Mouse (Mus musculus) R1 (cell line): ENCODE measurements around the gene Qrfp.
A peak's percentile ranks its signal among the peaks of the same experiment; 100 is the strongest.

Source experiments
- DNase-seq: peaks from one replicate; pipeline ENCODE4 v3.0.0-alpha.2; 2018; ENCODE audit warnings: low read depth, low spot score

The Qrfp gene

DNA sequence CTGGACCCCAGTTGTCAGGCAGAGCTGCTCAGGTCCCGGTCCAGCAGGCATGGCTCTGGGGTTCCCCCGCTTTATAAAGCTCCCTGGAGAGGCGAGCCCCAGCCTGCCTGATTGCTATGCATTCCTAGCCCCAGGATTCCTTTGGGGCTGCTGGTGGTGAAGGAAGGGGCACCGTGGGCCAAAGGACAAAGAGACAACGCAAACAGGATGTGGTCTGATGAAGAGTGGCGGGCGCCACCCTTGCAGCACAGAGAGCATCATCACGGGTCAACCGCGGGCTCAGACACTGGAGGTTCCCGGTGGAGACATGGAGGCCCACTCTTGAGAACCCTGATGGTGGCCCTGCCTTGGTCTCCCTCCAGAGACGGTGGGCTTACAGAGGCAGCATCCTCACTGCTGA lies at the start of gene Qrfp:
Gene Qrfp, minus strand, starts transcription at position 137 of the 400 bp plus-strand sequence.
- DNase-seq, result no peak

DNA sequence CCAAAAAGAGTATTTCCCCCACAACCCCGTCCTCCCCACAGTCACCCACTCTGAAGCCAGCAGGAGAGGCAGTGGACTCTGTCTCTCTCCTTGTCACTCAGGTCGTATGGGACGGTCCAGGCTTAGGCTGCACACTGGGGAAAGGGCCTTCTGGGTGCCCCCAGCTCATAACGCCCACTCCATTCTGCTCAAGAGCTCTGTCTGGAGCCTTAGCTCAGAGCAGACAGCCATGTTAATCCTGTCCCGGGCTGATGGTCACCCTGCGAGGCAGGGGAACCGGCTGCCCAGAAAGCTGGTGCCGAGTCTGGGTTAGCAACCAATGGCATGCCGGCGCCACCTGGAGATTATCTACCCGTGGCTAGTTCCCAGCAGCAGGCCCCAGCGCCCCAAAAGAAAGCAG lies 48.1 kb upstream of the Qrfp start:
- no peak for DNase-seq

DNA sequence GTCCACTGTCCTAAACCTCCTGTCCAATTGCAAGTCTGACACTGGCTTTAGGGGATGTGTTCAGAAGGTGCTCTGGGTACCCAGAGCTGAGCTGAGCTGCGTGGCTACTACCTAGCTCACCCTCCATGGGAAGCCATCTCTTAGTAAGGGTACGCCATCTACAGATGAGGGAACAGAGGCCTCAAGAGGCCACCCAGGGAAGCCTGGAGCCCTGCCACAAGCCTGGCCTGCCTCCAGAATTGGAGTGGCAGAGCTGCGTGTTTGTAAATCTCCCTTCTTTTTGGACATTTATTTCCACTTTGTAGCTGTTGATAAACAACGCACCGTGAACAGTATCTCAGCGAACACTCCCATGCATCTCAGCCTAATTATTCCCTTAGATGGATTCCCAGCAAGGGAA lies 46.8 kb upstream of the Qrfp start:
- DNase-seq, result no peak

DNA sequence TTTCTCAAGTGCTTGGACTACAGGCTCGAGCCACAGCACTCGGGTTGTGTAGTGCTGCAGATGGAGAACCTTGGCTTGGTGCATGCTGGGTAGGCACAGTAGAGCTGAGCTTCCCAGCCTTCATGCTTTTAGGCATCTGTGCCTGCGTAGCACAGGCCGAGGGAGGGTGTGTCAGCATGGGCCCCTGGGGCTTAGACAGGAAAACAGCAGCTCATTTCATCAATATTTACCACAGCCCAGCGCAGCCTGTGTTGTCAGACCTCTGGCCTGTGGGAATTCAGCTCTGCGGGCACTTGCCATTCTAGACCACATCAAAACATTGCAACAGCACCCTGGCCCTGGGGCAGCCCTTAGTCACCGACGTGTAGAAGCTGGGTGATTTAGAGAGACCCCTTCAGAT lies 45.6 kb upstream of the Qrfp start:
- DNase-seq, result no peak

DNA sequence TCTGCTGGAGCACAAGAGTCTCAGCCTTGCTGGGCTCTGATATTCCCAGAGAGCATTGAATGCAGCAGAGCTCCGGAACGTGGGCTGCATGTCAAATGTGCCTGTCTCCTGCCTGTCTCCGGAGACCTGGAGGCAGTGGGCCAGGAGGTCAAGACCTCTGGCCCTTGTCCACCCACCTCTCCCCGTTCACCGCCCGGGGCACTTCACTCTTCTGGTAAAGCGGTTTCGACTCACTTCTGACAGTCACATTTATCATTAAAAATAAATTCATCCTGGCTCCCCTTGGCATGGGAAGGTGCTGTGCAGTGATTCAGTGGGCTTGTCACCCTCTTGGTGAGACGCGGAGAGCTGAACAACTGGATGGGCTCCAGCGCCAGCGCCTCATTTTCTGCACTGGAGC lies 39.8 kb upstream of the Qrfp start:
- DNase-seq, result no peak

DNA sequence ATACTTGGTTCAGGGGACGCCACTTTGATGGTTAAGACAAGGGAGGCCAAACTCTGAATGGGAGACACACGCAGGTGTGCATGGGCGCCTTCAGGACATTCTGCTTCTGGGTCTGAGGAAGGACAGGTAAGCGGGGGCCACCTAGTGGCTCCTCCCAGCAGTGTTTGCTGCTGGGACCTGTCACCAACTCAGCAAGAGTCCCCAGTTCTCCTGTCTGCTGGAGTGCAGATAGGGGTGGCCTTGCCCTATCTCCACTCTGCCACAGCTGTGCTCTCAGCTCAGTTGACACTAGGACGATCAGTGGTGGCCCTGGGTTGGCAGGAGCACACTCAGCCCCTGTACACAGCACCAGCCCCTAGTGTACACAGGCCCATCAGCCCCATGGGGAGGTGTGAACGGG lies 37.5 kb upstream of the Qrfp start:
- DNase-seq, result peak; percentile 57

DNA sequence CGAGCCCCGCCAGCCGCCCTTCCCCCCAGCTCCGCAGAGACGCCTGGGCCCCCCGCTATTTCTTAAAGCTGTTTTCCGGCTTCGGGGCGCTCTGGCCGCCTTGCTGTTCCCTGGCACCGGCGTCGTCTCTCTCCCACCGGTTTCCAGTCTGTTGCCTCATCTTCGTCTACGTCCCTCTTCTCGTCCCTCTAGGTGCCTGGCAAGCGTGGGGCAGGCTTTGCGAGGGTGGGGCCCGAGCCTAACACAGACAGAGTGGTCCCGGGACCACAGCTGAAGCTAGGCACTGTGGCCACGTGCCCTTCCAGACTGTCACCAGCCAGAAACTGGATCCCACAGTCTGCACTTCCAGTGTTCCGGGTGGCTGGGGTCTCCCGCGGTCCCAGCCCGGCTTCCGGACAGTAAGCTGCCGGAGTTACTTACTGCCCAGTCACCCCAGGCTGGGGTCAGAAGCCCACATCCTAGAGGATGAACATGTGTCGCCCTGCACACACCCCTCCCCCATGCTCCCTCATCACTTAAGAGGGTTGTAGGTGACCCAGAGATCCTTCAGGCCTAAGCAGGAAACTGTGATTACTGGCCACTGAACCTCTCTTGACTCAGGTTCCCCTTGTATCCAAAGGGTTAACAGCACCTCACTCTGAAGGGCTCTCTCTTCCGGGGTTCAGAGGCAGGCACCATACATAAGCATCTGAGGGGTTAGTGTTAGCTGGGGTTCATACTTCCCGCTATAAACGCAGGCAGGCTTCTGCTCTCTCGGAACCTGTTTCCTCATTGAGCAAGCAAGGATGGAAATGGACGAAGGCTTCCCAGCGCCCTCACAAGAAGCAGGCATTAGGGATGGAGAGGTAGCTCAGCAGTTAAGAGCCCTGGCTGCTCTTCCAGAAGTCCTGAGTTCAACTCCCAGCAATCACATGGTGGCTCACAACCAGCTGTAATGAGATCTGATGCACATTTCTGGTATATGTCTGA lies 36.6 kb upstream of the Qrfp start:
- DNase-seq, result no peak

DNA sequence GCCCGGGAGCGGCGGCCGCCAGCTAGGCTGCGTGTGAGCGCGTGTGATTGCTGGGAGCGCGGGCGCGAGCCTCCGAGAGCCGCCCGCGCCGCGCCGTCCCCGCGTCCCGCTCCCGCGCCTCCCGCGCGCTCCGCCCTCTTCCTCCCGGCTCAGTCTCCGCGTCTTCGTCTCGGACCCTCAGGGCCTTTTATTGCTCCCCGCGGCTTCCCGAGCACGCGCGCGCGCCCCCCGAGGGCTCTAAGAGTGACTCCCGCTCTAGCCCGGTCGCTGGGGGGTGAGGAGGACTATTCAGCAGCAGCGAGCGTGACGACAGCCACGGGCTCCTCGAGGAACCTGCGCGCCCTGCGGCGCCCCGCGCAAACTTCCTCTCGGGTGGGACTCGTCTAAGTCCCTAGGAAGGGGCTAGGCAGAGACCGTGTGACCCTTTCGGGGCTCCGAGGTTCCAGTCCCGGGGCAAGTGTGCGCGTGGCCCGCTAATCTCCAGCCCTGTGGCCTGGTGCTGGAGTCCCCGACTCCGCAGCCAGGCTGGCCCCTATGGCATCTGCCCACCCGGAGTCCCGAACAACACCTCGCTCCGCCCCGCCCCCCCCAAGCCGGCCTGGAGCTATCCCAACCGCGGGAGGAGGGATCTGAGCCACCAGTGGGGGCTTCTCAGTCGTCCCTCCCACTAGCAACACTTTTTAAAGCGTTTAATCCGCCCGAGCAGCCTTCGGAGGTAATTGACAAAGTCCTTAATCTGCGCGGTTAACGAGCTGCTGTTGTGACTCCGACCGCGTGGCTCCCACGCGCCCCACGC lies 35.7 kb upstream of the Qrfp start, which contains the start of gene Fibcd1:
Gene Fibcd1, minus strand, starts transcription at position 110 of the 796 bp plus-strand sequence.
- DNase-seq, result no peak

DNA sequence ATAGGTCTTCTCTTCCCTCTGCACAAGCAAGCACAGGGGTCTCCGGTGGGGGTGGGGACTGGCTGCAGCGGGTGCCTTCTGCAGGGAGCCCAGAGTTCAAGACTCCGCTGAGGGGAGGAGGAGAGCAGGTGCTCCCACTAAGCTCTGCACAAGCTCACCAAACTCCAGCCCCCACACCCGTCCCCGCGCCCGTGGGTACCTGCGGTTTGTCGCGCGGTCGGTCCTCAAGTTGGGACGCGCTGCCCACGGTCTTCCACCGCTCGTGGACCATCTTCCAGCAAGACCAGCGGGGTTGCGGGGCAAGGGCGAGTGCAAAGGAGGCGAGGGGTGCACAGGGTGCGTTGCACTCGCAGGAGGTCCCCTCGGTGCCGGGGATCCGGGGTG lies 35.1 kb upstream of the Qrfp start:
- DNase-seq, result no peak

DNA sequence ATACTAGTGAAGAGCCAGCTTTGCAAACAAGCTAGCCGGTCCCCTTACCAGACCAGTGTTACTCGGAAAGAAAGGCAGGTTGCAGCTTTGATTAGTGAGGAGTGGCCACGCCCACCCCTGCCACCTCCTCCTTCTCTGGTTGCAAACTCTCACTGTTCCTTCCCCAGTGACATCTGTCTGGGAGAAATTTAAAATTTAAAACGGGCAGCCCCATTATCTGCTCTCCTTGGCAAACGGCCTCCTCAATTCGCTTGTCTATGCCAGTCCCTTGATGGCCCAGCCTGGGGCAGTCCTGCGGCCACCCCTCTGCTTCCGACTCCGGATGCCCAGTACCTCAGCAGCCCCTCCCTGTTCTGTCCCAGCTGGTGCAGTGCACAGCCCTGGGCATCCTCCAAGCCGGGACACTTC lies 34.4 kb upstream of the Qrfp start:
- DNase-seq, result no peak

DNA sequence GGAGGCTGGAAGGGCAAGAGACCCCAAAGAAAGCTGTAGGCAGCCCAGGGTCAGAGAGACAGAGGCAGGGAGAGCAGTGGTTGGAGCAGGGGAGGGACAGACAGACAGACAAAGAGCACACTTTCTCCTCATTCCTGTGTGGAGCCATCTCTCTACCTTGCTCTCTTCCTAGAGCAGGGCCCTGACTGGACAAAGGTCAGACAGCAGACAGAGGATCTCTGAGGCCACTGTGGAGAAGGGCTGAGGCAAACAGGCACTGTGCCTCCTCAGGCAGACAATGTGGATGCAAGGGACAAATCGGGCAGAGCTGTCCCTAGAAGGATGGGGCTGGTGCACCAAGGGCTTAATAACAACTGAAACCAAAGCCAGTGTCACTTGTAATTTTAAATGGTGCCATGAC lies 28.5 kb upstream of the Qrfp start:
- no peak for DNase-seq

DNA sequence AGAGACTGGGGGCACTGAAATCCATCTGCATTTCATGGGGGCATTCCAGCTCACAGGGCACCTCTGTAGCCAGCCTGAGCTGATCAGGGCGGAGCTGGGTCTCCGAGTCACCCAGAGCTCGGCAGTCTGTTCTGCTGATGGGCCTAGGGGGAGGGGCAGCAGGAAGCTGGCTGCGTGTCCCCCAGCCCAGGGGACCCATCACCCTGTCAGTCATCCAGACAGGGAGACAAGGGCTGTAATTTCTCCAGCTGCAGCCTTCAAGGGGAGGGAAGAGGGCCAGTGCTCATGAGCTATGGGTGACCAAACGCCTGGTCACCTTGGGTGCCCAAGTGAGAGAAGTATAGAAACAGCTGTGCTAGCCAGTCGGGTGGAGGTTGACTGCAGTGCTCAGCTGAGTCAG lies 26.6 kb upstream of the Qrfp start:
- DNase-seq, result no peak

DNA sequence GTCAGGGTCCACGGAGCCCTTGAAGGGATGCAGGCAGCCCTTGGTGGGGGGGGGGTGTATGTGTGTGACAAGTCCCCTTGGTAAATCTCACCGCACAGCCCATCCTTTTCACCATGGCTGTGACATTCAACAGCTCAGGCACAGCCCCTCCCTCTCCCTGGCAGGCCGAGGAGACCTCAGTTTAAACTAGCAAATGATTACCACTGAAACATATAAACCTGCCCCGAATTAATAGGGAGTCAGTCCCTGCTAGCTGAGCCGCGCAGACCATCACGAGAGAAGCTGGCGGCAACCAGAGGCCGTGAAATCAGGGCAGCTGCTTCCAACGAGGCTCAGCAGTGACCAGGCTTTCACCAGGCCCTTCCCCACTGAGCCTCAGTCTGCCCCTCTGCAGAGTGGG lies 25.7 kb upstream of the Qrfp start:
- no peak for DNase-seq

DNA sequence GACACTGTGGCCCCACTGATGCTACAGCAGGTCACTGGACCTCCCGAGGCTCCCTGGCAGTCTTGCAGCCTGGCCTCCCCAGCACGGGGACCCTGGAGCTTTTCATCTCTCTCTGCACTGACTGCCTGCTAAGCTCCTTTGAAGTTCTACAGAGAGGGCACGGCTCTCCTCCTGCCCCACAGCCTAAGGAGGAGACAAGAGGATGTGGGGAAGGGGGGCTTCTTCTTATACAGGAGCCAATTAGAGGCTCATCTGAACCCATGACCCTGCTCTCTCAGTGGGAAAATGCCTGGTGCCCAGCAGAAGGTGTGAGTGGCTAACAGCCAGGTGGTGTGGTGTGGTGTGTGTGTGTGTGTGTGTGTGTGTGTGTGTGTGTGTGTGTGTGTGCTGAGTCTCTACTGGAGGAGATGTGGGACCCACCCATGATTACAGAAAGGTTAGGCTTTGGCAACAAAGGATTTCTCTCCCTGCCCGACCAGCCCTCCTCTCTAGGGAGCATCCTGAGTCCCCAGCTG lies 18.0 kb upstream of the Qrfp start:
- DNase-seq, result no peak

DNA sequence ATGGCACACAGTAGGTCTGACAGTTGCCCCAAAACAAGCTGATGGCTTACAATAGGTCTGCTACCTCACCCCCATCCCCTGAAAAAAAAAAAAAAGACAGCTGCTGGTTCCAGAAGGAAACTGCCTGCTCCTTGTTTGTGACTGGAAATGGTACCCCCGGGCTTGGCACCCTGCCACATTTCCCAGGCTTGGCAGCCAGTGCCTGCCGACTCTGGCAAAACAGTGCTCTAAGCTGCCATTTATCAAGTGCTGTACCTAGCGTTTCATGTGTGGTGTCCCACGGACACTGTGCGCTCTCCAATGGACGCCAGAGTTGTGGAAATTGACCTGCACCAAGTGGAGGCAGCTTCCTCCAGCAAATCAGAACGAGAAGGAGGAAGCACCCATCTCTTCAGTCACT lies 17.5 kb upstream of the Qrfp start:
- DNase-seq, result no peak

DNA sequence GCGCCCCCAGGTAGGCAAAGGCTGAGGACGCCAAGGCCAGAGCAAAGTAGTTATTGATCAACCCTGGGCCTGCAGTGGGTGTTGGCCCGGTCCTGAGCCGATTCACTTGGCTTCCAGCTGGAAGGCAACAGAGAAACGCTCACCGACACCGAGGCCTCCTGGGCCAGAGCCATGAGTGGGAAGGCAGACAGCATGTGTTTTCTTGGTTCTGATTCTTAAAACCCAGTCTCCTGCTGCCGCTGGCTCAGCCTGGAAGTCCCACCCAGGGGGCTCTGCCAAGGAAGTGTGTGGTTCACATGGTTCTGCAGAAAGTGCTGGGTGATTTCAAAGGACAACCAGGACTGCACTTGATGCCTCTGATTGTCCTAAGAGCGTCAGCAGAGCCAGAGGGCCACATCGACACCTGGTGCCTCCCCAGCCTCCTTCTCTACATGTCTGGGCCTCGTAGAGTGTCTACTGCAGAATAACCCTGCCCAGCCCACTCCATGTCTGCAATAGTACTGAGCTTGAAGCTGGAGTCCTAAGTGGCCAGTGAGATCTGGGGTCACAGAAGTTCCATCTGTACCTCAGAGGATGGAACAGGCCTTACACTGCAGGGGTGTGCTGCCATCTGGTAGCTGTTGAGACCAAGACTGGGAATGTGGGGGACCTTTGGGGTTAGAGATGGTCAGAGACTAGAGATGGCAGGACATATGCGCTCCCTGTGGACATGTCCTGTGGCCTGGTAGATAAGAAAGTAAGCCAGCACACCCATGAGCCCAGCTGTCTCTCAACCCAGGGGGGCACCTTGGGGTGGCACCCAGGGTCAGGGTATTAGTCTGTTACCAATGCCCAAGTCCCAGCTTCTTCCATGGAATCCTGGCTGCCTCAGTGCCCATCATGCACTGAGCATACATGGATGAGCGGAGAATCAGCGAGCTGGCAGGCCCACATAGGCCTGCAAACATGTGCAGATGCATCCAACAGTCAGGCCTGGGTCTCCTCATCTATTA lies 16.0 kb upstream of the Qrfp start:
- DNase-seq, result no peak

DNA sequence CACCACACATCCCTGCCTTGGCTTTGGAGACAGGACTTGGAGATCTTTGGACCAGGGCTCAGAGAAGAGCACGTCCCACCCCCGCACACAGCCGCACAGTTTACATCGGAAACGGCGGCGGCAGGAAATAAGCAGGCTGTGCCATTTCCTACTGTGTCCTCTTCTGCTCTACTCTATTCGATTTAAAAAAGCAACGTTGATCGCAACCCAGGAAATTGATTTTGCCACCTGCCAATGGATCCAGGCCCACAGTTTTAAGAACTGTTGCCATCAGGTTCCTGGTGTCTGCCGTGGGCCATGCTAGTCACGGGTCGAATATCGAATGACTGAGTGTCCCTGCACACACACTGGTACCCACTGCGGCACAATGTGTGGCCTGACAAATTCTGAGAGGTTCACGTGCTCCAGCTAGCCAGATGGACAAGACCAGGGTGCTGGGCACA lies 15.1 kb upstream of the Qrfp start:
- peak; percentile 21 for DNase-seq

DNA sequence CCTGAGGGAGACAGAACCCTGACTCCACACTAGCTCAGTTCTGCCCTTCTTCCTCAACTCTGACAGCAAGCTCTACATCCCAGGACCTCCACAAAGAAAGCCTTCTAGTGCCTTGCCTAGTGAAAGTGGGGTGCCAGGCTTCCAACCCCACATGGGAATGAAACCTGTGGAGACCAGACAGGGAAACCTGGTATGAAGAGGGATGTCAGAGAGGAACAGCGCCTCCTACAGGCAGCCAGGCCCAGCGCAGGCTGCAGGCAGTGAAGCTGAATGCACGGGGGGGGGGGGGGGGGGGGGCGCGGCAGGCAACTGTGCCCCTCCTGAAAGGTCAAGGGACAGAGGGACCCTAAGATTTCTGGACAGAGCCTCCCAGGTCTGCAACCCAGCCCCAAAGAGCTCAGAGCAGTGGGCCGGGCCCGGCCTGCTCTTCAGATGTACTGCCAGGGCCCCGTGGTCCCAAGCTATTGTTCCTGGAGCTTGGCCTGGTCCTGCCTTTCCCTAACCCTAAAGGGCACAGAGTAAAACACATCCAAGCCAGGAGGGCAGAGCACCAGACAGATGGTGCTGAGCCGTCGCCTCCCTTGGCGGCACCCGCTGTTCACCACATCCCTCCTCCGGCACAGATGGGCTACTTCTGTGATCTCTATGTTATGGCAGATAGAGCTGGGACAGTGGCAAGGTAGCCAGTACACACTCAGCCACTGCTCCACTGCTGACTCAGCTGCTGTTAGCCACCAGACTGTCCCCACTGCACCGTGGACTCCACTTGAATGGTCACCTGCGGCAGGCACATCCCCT lies 13.8 kb upstream of the Qrfp start:
- DNase-seq, result peak; percentile 52

DNA sequence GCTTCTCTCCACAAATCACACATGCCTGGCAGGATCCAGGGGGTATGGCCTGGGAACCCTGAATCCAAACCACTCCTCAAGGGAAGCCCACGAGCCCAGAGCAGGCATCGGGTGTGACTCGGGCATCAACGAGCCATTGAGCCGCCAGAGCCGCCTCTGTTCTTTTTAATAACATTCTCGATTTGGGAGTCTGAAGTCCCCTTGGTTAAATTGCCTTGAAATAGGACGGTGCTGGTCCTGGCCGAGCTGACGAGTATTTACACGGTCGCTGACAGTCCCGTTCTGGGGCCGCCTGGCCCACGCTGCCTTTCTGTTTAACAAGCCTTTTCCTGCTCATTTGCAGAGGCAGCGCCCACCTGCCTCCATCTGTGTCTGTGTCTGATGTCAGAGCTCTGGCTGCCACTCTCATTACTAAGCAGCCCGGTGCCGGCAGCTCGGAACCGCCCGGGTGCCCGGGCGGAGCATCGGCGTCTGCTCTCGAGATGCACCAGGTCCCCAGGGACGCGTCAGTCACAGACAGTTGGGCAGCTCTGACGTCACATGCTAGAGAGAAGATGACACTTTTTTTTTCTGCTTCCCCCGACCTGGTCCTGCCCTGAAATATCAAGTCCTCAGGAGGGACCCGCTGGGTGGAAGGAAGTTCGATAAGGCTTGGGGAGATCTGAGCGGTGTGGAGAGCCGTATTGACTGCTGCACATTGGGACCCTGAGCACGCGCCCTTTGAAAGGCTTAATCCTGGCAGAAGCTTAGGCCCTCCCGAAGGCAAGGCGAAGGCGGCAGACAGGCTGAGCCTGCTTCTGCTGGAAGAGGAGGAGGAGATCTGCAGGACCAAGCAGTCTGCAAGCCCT lies 12.4 kb upstream of the Qrfp start:
- DNase-seq, result peak; percentile 30
